Mouse (Mus musculus) cerebellum, adult (tissue): ENCODE measurements around the gene Paqr4.
A peak's percentile ranks its signal among the peaks of the same experiment; 100 is the strongest.
"Not testable (repeated sequence)": the region's sequence is repeated elsewhere in the genome, so short reads cannot be mapped to it uniquely, and the experiment has no call there.

Source experiments
- ATAC-seq: cut with Nextera tagmentation; 2 replicates; pipeline ENCODE4 v1.9.2; 2017; ENCODE audit warnings: mild to moderate bottlenecking, moderate library complexity, mixed read lengths; ENCODE audit not compliant: insufficient number of reproducible peaks, low FRiP score, low TSS enrichment

Gene Paqr4

GRCm38 (mm10) chr17:23740598-23741021 lies at the start of gene Paqr4:
Gene Paqr4 (minus strand): TSS chr17:23740867.
- ATAC-seq = no peak

- no peak for ATAC-seq
Measured at GRCm38 (mm10) chr17:23789749-23790268, 49.1 kb upstream of the Paqr4 start.

DNA sequence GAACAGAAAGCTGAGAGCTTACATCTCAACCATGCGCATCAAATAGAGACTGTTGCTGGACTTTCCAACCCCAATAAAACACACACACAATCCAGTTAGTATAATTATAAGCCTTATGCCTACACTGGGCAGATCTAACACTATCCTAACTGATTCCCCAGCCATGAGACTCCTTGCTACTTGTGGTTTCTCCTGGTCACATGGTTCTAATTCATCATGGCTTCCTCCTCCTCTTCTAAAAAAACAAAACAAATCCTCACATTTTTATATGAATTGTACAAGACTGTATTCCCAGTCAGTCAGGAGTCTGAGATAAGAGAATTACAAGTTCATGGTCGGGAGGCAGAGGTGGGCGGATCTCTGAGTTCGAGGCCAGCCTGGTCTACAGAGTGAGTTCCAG lies 48.3 kb upstream of the Paqr4 start:
- ATAC-seq = no peak

DNA sequence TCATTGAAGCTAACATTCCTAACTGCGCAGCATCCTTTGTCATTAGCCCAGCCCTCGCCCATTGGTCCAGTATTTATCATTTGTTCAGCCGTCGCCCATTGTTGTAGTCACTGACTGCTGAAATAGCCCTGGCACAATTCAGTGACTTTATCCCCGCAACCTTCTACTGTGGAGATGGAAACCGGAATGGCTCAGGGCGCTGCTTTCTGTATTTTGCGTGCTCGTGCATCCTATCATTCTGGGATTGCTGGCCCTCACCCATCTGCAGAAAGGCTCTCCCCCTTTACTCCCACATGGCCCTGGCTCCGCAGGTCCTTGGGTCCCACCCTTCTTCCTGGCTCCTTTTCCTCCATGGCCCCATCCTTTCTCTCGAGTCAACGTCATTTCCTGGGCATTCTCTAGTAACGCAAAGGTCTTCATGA lies 45.9 kb upstream of the Paqr4 start:
- peak; percentile 31; the same call in 1 of the 2 replicates for ATAC-seq

GRCm38 (mm10) chr17:23785561-23786471 lies 45.1 kb upstream of the Paqr4 start, which contains the start of gene Flywch2:
Gene Flywch2 (minus strand): TSS chr17:23786081.
- ATAC-seq = peak; percentile 90

DNA sequence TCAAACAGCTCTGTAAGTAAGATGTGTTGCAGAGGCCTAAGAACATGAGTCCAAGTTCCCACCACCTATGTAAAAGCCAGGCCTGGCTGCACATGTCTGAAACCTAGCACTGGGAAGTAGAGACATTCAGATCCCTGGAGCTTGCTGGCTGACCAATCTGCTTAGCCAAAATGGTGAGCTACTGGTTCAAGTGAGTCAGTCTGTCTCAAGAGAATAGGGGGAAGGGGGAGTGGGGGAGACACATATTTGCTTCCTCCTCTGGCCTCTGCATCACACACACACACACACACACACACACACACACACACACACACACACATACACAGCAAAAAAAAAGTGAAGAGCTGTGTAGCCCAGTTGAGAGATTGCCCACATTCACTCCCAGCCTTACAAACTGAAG lies 42.7 kb upstream of the Paqr4 start:
- ATAC-seq = no peak

DNA sequence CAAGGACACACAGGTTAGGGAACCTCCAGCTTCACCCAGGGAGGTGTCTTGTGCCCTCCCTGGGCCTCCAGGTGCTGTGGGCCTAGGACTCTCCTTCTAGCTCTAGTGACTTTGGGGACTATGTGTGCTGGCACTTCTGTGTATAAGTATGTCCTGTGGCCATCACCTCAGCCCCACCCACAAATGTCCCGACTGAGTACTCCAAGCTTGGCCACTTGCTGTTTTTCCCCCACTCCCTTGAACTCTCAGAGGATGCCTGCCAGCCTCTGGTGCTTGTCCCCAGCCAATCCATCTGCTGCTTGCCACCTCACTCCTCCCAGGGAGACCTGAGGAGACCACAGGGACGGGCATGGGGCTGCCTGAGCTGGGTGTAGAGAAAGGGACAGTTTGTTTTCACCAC lies 37.8 kb upstream of the Paqr4 start:
- no peak for ATAC-seq

DNA sequence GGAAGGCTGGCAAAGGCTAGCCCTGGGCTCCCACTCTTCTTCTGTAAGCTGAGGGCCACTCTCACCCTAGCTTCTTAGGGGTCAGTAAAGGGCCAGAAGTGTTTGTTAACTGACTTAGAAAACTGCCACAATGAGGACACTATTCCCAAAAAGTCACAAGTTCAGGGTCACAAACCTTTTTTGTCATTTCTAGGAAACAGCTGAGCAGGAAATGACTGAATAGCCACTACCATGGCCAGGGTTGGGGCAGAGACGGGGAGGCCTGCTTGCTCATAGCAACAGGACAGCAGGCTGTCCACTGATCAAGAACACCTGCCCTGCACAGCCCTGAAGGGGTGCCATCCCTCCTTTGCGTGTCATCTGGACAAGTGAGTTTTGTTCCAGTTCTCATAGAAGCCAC lies 36.5 kb upstream of the Paqr4 start:
- ATAC-seq = no peak

GRCm38 (mm10) chr17:23776216-23776615 lies 35.5 kb upstream of the Paqr4 start:
- no peak for ATAC-seq

GRCm38 (mm10) chr17:23774090-23774489 lies 33.4 kb upstream of the Paqr4 start:
- 0 out of 2 replicates have a peak, but pooled peaks have one; percentile 47 for ATAC-seq

- no peak for ATAC-seq
Measured at GRCm38 (mm10) chr17:23773676-23774075, 33.0 kb upstream of the Paqr4 start.

- ATAC-seq = not testable (repeated sequence)
Measured at GRCm38 (mm10) chr17:23772219-23772556, 31.5 kb upstream of the Paqr4 start.

GRCm38 (mm10) chr17:23771284-23772218 lies 30.9 kb upstream of the Paqr4 start, which contains the start of gene Flywch1:
Gene Flywch1 (minus strand): TSS chr17:23771602.
- ATAC-seq = peak; percentile 98

- ATAC-seq = peak; percentile 51; the same call in 1 of the 2 replicates
Measured at GRCm38 (mm10) chr17:23770896-23771283, 30.2 kb upstream of the Paqr4 start.

DNA sequence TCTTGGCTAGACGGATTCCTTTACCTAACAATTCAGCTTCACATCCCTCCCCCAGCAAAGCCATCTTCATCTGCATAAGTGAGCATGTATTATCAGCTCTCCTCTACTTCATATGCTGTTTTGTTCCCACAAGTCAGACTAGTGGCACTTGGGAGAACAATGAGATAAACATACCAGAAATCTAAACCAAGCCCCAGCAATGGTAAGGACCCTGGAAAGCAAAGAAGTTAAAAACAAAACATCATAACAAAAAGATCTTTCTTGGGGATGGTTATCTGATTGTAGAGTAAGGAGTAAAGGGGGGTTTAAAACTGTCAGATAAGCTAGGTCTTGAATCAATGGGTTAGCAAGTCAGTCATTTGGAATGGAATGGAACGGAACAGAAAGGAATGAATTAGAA lies 29.8 kb upstream of the Paqr4 start:
- ATAC-seq = no peak

- peak; percentile 36; the same call in 1 of the 2 replicates for ATAC-seq
Measured at GRCm38 (mm10) chr17:23762976-23763375, 22.3 kb upstream of the Paqr4 start.

DNA sequence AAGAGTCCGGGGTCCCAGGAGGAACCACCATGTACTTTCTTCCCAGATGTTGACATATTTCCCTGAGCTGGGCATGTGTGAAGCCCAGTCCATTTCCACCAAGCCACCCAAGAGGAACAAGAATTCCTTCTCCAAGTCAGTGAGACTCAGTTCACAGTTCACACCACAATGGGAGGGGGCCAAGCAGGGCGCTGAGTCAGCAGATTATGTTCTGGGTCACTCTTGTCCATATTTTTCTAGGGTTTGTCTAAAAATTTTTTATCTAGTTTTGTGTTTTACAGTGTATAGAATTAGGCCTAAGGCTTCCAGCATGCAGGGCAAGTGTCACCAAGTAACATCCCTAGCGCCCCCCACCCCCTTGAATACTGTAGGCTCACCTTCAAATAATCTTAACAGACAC lies 20.5 kb upstream of the Paqr4 start:
- no peak for ATAC-seq

GRCm38 (mm10) chr17:23760231-23760630 lies 19.6 kb upstream of the Paqr4 start:
- ATAC-seq = no peak

DNA sequence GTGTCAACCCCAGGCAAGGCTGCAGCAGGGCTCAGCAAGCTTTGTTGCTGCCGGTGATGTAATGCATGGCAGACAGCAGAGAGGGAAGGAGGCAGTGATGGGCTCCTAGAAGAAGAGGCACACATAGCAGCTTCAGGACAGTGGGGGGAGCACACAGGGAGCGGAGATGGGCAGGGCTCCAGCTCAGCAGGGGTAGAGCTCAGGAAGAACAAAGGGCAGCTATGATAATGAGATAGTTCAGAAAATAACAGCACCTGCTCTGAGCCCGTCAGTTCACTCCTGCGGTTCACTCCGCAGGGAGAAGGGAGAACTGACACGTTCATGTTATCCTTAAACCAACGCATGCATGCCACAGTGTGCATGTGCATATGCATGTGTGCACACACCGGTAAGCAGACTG lies 18.1 kb upstream of the Paqr4 start:
- ATAC-seq = no peak

DNA sequence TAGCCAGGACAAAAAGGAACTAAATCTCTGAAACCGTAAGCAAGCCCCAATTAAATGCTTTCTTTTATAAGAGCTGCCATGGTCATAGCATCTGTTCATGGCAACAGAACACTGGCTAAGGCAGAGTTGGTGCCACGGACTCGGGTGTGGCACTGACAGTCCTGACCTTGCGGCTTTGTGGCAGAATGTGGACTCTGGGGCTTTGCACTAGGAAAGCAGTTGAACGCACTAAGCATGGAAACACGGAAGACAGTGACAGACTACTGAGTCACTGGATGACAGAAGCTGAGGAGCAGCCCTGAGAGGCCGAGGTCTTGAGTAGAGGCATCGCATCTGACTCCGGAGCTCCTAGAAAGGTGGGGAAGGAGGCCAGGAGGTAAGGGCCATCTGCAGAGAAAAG lies 16.9 kb upstream of the Paqr4 start:
- ATAC-seq = no peak

DNA sequence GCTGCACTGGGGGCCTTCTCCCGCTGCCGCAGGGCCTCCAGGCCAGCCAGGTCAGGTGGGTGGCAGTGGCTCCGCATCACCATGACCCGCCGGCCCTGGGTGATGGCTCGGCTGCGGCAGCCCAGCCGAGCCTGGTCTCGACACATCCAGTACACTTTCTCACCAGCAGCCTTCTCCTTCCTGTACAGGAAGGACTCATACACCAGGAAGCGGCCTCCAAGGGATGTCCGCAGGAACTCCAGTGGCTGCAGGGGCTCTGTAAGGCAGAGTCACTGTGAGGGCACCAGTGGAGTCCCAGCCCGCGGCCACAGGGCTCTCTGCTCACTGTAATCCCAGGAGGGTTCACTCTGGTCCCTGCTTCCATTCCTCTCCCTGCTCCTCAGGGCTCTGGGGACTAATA lies 15.0 kb upstream of the Paqr4 start:
- ATAC-seq = no peak
